Mouse (Mus musculus): ENCODE data around the gene Tex47. TPM values are rescaled to one million over a fixed set of nuclear protein-coding genes. Genes with fewer than 3 reads are reported as not detected.
A peak's percentile ranks its signal among the peaks of the same experiment; 100 is the strongest.

Gene Tex47
- polyA plus RNA-seq (2014; fragmentation: Nextera tagmentation; extraction: Ambion mirVana), result 0.42 and 0.82 TPM in 2 replicates

DNA sequence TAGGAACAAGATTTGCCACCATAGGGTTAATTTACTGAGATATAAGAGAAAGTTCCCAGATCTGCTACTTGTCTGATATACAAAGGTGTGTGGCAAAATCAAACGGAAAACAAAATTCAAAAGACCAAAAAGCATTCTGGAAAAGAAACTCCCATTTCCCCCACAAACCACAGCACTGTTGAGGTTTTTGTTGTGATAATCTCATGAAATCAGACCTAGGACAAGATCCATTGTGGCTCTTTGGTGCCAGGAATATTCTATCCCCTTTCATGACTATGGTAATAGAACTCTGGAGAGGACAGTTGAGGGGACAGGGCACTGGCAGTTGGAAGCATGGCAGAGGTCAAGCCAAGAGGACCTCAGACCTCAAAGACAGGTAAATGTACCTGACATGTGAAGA lies at the start of gene Tex47:
Tex47 (plus strand) TSS at position 301 of the 400 bp plus-strand sequence.
- no peak within 1 kb of the TSS for H3K4me3 ChIP-seq (ENCODE audit: low read depth, low read length)
- no peaks in the 10 kb centered on the region for H3K4me1 ChIP-seq (ENCODE audit: control insufficient read depth, insufficient read depth, low read length)
- H3K36me3 ChIP-seq (ENCODE audit: control insufficient read depth, insufficient read depth, low read length), result no peaks in the 10 kb centered on the region
- WGBS, result 74% methylated on average over 1 of the region's 1 CpGs
- no peaks in the 10 kb centered on the region for H3K9me3 ChIP-seq (ENCODE audit: control insufficient read depth, low read depth, low read length)
- no peak for ATAC-seq (ENCODE audit: insufficient number of reproducible peaks, insufficient read depth, low FRiP score, low read depth)
- no peaks in the 10 kb centered on the region for H3K27me3 ChIP-seq (ENCODE audit: control insufficient read depth, insufficient read depth, low read length)
- H3K4me2 ChIP-seq (replicated peaks; ENCODE audit: low read depth, low read length), result no peak within 1 kb of the TSS
- H3K9ac ChIP-seq (replicated peaks; ENCODE audit: low read depth, low read length), result no peak within 1 kb of the TSS
- H3K27ac ChIP-seq (ENCODE audit: low read length), result no peak within 1 kb of the TSS

DNA sequence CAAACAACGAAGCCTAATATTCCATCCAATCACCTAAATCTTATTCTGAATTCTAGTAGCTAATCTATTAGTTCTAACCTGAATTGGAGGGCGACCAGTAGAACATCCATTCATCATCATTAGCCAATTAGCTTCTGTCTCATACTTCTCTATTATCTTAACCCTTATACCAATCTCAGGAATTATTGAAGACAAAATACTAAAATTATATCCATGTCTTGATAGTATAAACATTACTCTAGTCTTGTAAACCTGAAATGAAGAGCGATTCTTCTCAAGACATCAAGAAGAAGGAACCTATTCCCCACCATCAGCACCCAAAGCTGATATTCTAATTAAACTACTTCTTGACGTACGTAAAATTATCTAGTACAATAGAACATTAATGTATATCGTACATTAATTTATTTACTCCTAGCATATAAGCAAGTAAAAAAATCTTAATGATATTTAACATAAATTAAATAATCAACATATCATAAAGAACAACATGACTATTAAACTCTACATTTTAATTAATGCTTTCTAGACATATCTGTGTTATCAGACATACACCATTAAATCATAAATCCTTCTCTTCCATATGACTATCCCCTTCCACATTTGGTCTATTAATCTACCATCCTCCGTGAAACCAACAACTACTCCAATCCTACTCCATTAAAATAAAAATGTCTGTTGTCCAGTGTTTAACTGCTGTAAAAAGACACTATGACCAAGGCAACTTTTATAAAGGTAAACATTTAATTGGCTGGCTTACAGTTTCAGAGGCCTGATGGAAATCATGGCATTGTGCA lies 27.1 kb upstream of the Tex47 start:
- Histone ChIP-seq H3K4me3 (ENCODE audit: low read depth, low read length) (no peak overlapping the region), H3K9me3 (ENCODE audit: control insufficient read depth, low read depth, low read length) (no peaks in the 10 kb centered on the region), H3K4me2 (replicated peaks; ENCODE audit: low read depth, low read length) (no peak overlapping the region), H3K9ac (replicated peaks; ENCODE audit: low read depth, low read length) (no peak overlapping the region), H3K4me1 (ENCODE audit: control insufficient read depth, insufficient read depth, low read length) (no peaks in the 10 kb centered on the region), H3K27me3 (ENCODE audit: control insufficient read depth, insufficient read depth, low read length) (no peaks in the 10 kb centered on the region), H3K36me3 (ENCODE audit: control insufficient read depth, insufficient read depth, low read length) (no peaks in the 10 kb centered on the region), H3K27ac (ENCODE audit: low read length) (no peak overlapping the region)
- no peak for ATAC-seq (ENCODE audit: insufficient number of reproducible peaks, insufficient read depth, low FRiP score, low read depth)
- WGBS, result 90% methylated on average over 7 of the region's 7 CpGs

- Histone ChIP-seq H3K4me1 (ENCODE audit: control insufficient read depth, insufficient read depth, low read length) (no peaks in the 10 kb centered on the region), H3K27ac (ENCODE audit: low read length) (no peak overlapping the region), H3K9ac (replicated peaks; ENCODE audit: low read depth, low read length) (no peak overlapping the region), H3K36me3 (ENCODE audit: control insufficient read depth, insufficient read depth, low read length) (no peaks in the 10 kb centered on the region), H3K4me2 (replicated peaks; ENCODE audit: low read depth, low read length) (no peak overlapping the region), H3K9me3 (ENCODE audit: control insufficient read depth, low read depth, low read length) (no peaks in the 10 kb centered on the region), H3K27me3 (ENCODE audit: control insufficient read depth, insufficient read depth, low read length) (no peaks in the 10 kb centered on the region), H3K4me3 (ENCODE audit: low read depth, low read length) (no peak overlapping the region)
- ATAC-seq (ENCODE audit: insufficient number of reproducible peaks, insufficient read depth, low FRiP score, low read depth), result no peak
- 86% methylated on average over 1 of the region's 1 CpGs for WGBS
These were observed 19.6 kb upstream of the Tex47 start for GRCm38 (mm10) chr5:7284336-7284735.

GRCm38 (mm10) chr5:7302969-7303368 lies 950 bp upstream of the Tex47 start:
- WGBS, result 67% methylated on average over 1 of the region's 1 CpGs
- Histone ChIP-seq H3K36me3 (ENCODE audit: control insufficient read depth, insufficient read depth, low read length) (no peaks in the 10 kb centered on the region), H3K4me2 (replicated peaks; ENCODE audit: low read depth, low read length) (no peak overlapping the region), H3K9ac (replicated peaks; ENCODE audit: low read depth, low read length) (no peak overlapping the region), H3K9me3 (ENCODE audit: control insufficient read depth, low read depth, low read length) (no peaks in the 10 kb centered on the region), H3K27me3 (ENCODE audit: control insufficient read depth, insufficient read depth, low read length) (no peaks in the 10 kb centered on the region), H3K4me1 (ENCODE audit: control insufficient read depth, insufficient read depth, low read length) (no peaks in the 10 kb centered on the region), H3K27ac (ENCODE audit: low read length) (no peak overlapping the region), H3K4me3 (ENCODE audit: low read depth, low read length) (no peak overlapping the region)
- ATAC-seq (ENCODE audit: insufficient number of reproducible peaks, insufficient read depth, low FRiP score, low read depth), result no peak

GRCm38 (mm10) chr5:7325594-7325993 lies 21.7 kb downstream of the Tex47 start:
- Histone ChIP-seq H3K4me2 (replicated peaks; ENCODE audit: low read depth, low read length) (no peak overlapping the region), H3K9me3 (ENCODE audit: control insufficient read depth, low read depth, low read length) (no peaks in the 10 kb centered on the region), H3K36me3 (ENCODE audit: control insufficient read depth, insufficient read depth, low read length) (no peaks in the 10 kb centered on the region), H3K4me1 (ENCODE audit: control insufficient read depth, insufficient read depth, low read length) (no peaks in the 10 kb centered on the region), H3K9ac (replicated peaks; ENCODE audit: low read depth, low read length) (no peak overlapping the region), H3K27ac (ENCODE audit: low read length) (no peak overlapping the region), H3K27me3 (ENCODE audit: control insufficient read depth, insufficient read depth, low read length) (no peaks in the 10 kb centered on the region), H3K4me3 (ENCODE audit: low read depth, low read length) (no peak overlapping the region)
- ATAC-seq (ENCODE audit: insufficient number of reproducible peaks, insufficient read depth, low FRiP score, low read depth), result no peak
- 78% methylated on average over 4 of the region's 4 CpGs for WGBS

DNA sequence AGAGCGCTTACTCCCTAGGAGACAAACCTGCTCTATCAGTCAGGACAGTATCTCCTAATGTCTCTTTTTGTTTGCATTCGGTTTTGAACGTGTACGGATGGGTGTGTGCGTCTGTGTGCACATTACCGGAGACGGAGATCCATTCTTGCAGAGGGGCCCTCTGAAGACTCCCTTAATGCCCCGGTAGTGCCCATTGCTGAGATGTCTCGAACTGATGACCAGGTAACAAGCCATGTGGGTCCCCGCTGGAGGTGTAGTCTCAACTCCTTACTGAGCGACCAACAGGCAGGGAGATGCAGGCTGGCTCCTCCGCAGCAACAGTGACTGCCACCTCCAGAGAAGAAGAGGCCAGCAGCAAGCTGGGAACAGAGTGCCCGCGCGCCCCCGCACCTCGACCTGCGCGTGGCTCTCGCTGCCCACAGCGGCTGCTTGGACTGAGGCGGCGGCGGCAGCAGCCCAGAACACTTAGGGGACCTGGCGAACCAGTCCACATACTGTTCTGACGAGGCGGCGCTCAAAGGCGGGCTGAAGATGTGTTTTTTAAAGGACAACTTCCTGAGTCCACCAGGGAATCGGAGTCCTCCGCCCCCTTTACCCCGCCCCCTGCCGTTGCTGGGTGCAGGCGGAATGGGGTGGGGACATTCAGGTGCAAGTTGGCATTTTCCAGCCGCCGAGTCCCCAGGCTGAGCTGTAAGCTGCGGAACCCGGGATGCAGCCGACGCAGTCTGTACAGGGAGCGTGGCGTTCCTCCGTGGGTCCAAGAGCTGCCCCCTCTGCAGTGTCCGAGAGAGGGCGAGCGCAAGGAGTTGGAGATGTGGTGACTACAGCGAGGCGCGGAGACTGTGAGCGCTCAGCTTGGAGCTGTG lies 40.5 kb downstream of the Tex47 start, which contains the start of gene Zfp804b:
Zfp804b (minus strand) TSS at position 612 of the 866 bp plus-strand sequence.
- Histone ChIP-seq H3K36me3 (ENCODE audit: control insufficient read depth, insufficient read depth, low read length) (no peaks in the 10 kb centered on the region), H3K9ac (replicated peaks; ENCODE audit: low read depth, low read length) (peak within 1 kb of the TSS; percentile 15; the same call in 1 of the 2 replicates), H3K27me3 (ENCODE audit: control insufficient read depth, insufficient read depth, low read length) (no peaks in the 10 kb centered on the region), H3K9me3 (ENCODE audit: control insufficient read depth, low read depth, low read length) (no peaks in the 10 kb centered on the region), H3K4me1 (ENCODE audit: control insufficient read depth, insufficient read depth, low read length) (no peaks in the 10 kb centered on the region), H3K4me2 (replicated peaks; ENCODE audit: low read depth, low read length) (peak within 1 kb of the TSS; percentile 95), H3K27ac (ENCODE audit: low read length) (no peak within 1 kb of the TSS), H3K4me3 (ENCODE audit: low read depth, low read length) (peak within 1 kb of the TSS; percentile 55)
- ATAC-seq (ENCODE audit: insufficient number of reproducible peaks, insufficient read depth, low FRiP score, low read depth), result peak; percentile 90
- WGBS, result under 1% methylated on average over 50 of the region's 50 CpGs

GRCm38 (mm10) chr5:7345011-7345389 lies 41.1 kb downstream of the Tex47 start:
- peak overlapping the region; percentile 55 for H3K4me3 ChIP-seq (ENCODE audit: low read depth, low read length)
- no peak overlapping the region for H3K27ac ChIP-seq (ENCODE audit: low read length)
- H3K4me2 ChIP-seq (replicated peaks; ENCODE audit: low read depth, low read length), result peak overlapping the region; percentile 95
- H3K9ac ChIP-seq (replicated peaks; ENCODE audit: low read depth, low read length), result 0 out of 2 replicates have a peak overlapping the region, but pooled peaks have one; percentile 15
- no peaks in the 10 kb centered on the region for H3K36me3 ChIP-seq (ENCODE audit: control insufficient read depth, insufficient read depth, low read length)
- ATAC-seq (ENCODE audit: insufficient number of reproducible peaks, insufficient read depth, low FRiP score, low read depth), result peak; percentile 66
- H3K9me3 ChIP-seq (ENCODE audit: control insufficient read depth, low read depth, low read length), result no peaks in the 10 kb centered on the region
- H3K27me3 ChIP-seq (ENCODE audit: control insufficient read depth, insufficient read depth, low read length), result no peaks in the 10 kb centered on the region
- H3K4me1 ChIP-seq (ENCODE audit: control insufficient read depth, insufficient read depth, low read length), result no peaks in the 10 kb centered on the region
- 2% methylated on average over 11 of the region's 11 CpGs for WGBS
